Mouse (Mus musculus) erythroblast, embryonic 14.5 days (primary cell): ENCODE data around the gene Eya2. TPM values are rescaled to one million over a fixed set of nuclear protein-coding genes. Genes with fewer than 3 reads are reported as not detected.
"Not testable (repeated sequence)": the region's sequence is repeated elsewhere in the genome, so short reads cannot be mapped to it uniquely, and the experiment has no call there.

Experiments used
- H3K27me3 ChIP-seq: 2 replicates; pipeline ENCODE4 v1.6.1; 2012; ENCODE audit warnings: inconsistent platforms; ENCODE audit not compliant: control insufficient read depth
- H3K36me3 ChIP-seq: 2 replicates; pipeline ENCODE4 v1.6.1; 2012; ENCODE audit warnings: mild to moderate bottlenecking, inconsistent platforms; ENCODE audit not compliant: control insufficient read depth
- H3K4me1 ChIP-seq: 2 replicates; pipeline ENCODE4 v1.6.1; 2012; ENCODE audit warnings: inconsistent platforms; ENCODE audit not compliant: control insufficient read depth
- H3K4me3 ChIP-seq: replicated peaks from 2 replicates; pipeline ENCODE3; 2012; ENCODE audit warnings: moderate library complexity, mild to moderate bottlenecking, inconsistent platforms
- H3K9me3 ChIP-seq: 2 replicates; pipeline ENCODE4 v1.6.1; 2012; ENCODE audit warnings: low read length, inconsistent platforms, mixed read lengths; ENCODE audit not compliant: control insufficient read depth
- GATA1 ChIP-seq: IDR thresholded peaks from 2 replicates; pipeline ENCODE4 v1.6.1; 2012; ENCODE audit warnings: low read length, inconsistent platforms, mixed read lengths
- TAL1 ChIP-seq: IDR thresholded peaks from 3 replicates; pipeline ENCODE4 v1.6.1; 2012; ENCODE audit warnings: low read length, inconsistent platforms, mixed read lengths
- polyA plus RNA-seq: library from polyadenylated mRNA; stranded (reverse); fragments of >175 nt; gene quantifications from 2 replicates; pipeline ENCODE4 v1.2.3, GENCODE M21; 2012

Gene Eya2
- not detected in 2 replicates for polyA plus RNA-seq

GRCm38 (mm10) chr2:165594907-165595675, at the start of gene Eya2:
Eya2 (plus strand) TSS chr2:165595032.
- peaks cover 51% of the 10 kb centered on the region for H3K27me3 ChIP-seq
- no peak for TF ChIP-seq TAL1
- no peak for TF ChIP-seq GATA1
- no peaks in the 10 kb centered on the region for H3K4me1 ChIP-seq
- H3K36me3 ChIP-seq: no peaks in the 10 kb centered on the region
- H3K4me3 ChIP-seq: no peak within 1 kb of the TSS
- H3K9me3 ChIP-seq: no peaks in the 10 kb centered on the region

GRCm38 (mm10) chr2:165545687-165546086, 49.1 kb upstream of the Eya2 start:
- no peak for TF ChIP-seq GATA1
- no peak for TF ChIP-seq TAL1
- H3K4me1 ChIP-seq: no peaks in the 10 kb centered on the region
- H3K4me3 ChIP-seq: no peak overlapping the region
- H3K9me3 ChIP-seq: no peaks in the 10 kb centered on the region
- H3K27me3 ChIP-seq: no peaks in the 10 kb centered on the region
- no peaks in the 10 kb centered on the region for H3K36me3 ChIP-seq

GRCm38 (mm10) chr2:165546341-165546740, 48.5 kb upstream of the Eya2 start:
- TF ChIP-seq GATA1: no peak
- TF ChIP-seq TAL1: no peak
- H3K27me3 ChIP-seq: no peaks in the 10 kb centered on the region

GRCm38 (mm10) chr2:165547410-165547809, 47.4 kb upstream of the Eya2 start:
- H3K9me3 ChIP-seq: no peaks in the 10 kb centered on the region
- TF ChIP-seq GATA1: no peak
- TF ChIP-seq TAL1: no peak
- no peaks in the 10 kb centered on the region for H3K27me3 ChIP-seq
- no peaks in the 10 kb centered on the region for H3K36me3 ChIP-seq
- H3K4me3 ChIP-seq: no peak overlapping the region
- H3K4me1 ChIP-seq: no peaks in the 10 kb centered on the region

More at GRCm38 (mm10) chr2:165546341-165546740, 48.5 kb upstream of the Eya2 start:
- Histone ChIP-seq H3K9me3 (no peaks in the 10 kb centered on the region), H3K4me1 (no peaks in the 10 kb centered on the region), H3K4me3 (no peak overlapping the region), H3K36me3 (no peaks in the 10 kb centered on the region)

DNA sequence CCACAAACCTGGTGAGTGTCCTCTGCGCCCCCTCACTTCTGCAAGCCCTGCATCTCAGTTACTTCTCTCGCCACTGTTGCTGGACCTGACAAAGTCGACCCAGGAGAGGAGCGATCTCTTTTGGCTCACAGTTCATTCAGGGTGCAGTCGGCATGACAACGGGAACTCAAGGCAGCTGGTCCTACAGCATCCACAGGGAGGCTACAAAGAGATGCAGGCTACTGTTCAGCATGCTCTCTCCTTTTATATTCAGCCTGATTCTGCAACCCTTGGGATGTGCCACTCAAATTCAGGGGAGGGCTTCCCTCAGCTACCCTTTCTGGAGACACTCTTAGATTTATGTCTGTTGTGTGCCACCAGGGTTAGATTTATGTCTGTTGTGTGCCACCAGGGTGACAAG, 46.2 kb upstream of the Eya2 start:
- Histone ChIP-seq H3K4me3 (no peak overlapping the region), H3K36me3 (no peaks in the 10 kb centered on the region), H3K4me1 (no peaks in the 10 kb centered on the region), H3K27me3 (no peaks in the 10 kb centered on the region), H3K9me3 (no peaks in the 10 kb centered on the region)
- no peak for TF ChIP-seq TAL1
- TF ChIP-seq GATA1: no peak

- not testable (repeated sequence) for H3K27me3 ChIP-seq, H3K4me3 ChIP-seq, H3K4me1 ChIP-seq, H3K9me3 ChIP-seq, H3K36me3 ChIP-seq
Measured at GRCm38 (mm10) chr2:165550410-165550809, 44.4 kb upstream of the Eya2 start.

DNA sequence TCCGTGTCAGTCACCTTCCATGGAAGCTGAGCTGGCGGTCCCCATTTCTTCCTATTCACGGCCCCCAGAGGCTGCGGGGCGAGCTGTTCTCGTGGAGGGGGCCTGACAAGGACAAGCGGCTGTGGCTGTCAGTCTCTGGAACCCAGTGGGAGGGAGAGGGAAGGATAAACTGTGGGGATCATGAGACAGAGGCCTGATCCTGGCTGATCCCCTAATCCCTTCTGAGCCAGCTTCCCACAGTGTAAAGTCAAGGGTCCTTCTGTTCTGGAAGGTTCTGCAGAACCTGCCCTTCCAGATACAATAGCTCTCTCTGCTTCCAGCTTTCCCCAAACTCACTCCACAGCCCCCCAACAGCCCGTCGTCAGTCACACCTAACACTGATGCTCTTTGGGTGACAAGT, 40.8 kb upstream of the Eya2 start:
- H3K27me3 ChIP-seq: no peaks in the 10 kb centered on the region
- H3K4me1 ChIP-seq: no peaks in the 10 kb centered on the region
- no peak overlapping the region for H3K4me3 ChIP-seq
- TF ChIP-seq TAL1 (no peak), GATA1 (no peak)
- H3K9me3 ChIP-seq: no peaks in the 10 kb centered on the region
- no peaks in the 10 kb centered on the region for H3K36me3 ChIP-seq

DNA sequence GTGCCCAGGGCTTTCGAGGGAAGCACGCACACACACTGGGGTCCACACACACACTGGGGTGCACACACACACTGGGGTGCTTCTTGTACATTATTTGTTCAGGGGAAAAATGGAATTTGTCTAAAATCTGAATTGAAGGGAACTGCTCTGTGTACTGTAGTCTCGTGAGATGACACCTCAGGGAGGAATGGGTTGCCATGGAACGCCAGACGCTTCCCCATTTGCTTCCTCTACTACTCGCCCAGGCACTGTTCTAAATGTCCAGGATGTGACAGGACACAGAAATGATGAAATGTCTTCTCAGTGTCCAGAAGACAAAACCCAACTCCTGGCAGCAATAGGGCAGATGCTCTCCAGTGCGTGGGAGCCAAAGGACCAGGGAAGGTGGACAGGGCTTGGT, 37.6 kb upstream of the Eya2 start:
- peaks cover 3% of the 10 kb centered on the region for H3K27me3 ChIP-seq
- TF ChIP-seq TAL1 (no peak), GATA1 (no peak)
- H3K36me3 ChIP-seq: no peaks in the 10 kb centered on the region
- no peaks in the 10 kb centered on the region for H3K4me1 ChIP-seq
- H3K4me3 ChIP-seq: no peak overlapping the region
- H3K9me3 ChIP-seq: no peaks in the 10 kb centered on the region

DNA sequence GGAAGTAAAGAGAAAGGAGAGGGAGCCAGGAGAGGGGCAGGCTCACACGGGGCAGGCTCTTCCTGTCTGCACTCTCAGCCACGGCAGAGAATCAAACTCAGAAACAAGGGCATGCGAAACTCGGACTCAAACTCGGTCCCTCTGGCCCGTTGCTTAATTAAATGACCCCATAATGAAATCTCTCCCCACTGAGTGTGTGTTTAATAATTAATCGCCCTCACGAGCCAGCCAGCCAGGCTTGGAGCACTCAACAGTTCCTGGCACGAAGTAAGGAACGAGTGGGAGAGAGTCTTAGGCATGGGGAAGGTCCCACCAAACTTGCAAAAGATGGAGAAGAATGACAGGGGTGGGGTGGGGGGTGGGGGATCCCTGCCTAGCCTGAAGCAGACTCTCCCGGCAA, 35.9 kb upstream of the Eya2 start:
- Histone ChIP-seq H3K27me3 (peaks cover 17% of the 10 kb centered on the region), H3K9me3 (no peaks in the 10 kb centered on the region), H3K4me3 (no peak overlapping the region), H3K36me3 (no peaks in the 10 kb centered on the region), H3K4me1 (no peaks in the 10 kb centered on the region)
- no peak for TF ChIP-seq TAL1
- TF ChIP-seq GATA1: no peak

GRCm38 (mm10) chr2:165559506-165560235, 35.2 kb upstream of the Eya2 start:
- H3K36me3 ChIP-seq: no peaks in the 10 kb centered on the region
- peaks cover 23% of the 10 kb centered on the region for H3K27me3 ChIP-seq
- no peaks in the 10 kb centered on the region for H3K4me1 ChIP-seq
- no peaks in the 10 kb centered on the region for H3K9me3 ChIP-seq
- H3K4me3 ChIP-seq: no peak overlapping the region
- TF ChIP-seq GATA1: no peak
- no peak for TF ChIP-seq TAL1
